16 mouse cellular contexts compared by ENCODE assay signal in the genomic region with DNA sequence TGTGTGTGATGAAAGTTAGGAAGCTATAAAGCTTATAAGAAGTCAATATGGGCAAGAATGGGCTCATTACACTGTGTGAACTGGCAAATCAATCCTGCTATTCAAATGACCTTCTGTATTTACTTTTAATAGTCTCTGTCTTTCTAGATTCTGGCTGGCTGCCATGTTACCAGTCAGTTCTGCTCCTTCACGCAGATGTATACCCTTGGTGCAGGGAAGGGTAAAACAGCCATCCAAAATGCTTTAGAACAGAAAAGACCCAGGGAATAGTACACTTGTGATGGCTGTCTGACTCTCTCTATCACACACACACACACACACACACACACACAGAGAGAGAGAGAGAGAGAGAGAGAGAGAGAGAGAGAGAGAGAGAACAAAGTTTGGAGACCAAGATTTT.
"Had no signal": no experiment of that assay in that cellular context is flagged by ENCODE, and none has a peak within 500 bp of the region (broad histone marks: within the 10 kb centered on the region; RNA-seq: fewer than 3 reads in every experiment).

No protein-coding gene starts in this region.

- H3K27ac ChIP-seq: kidney, postnatal 0 days; layer of hippocampus, adult 2 months; left cerebral cortex, adult 2 months; liver, embryonic 14.5 days; macrophage; midbrain, embryonic 12.5 days; midbrain, embryonic 15.5 days; neural tube, embryonic 12.5 days; neural tube, embryonic 15.5 days; stomach, embryonic 15.5 days had no signal

- DNase-seq: liver, postnatal 0 days; right cerebral cortex, postnatal 25 days; spleen, adult 18-20 months; thymus, postnatal 25 days had no signal

- H3K4me3 ChIP-seq: layer of hippocampus, adult 2 months; left cerebral cortex, adult 2 months; midbrain, embryonic 12.5 days; midbrain, embryonic 15.5 days; neural tube, embryonic 12.5 days; neural tube, embryonic 15.5 days; stomach, embryonic 15.5 days had no signal

- H3K27me3 ChIP-seq: midbrain, embryonic 12.5 days; midbrain, embryonic 15.5 days; neural tube, embryonic 12.5 days; neural tube, embryonic 15.5 days; stomach, embryonic 15.5 days had no signal

- H3K9me3 ChIP-seq: midbrain, embryonic 12.5 days; midbrain, embryonic 15.5 days; neural tube, embryonic 12.5 days; neural tube, embryonic 15.5 days; stomach, embryonic 15.5 days had no signal

- H3K4me2 ChIP-seq: liver, embryonic 11.5 days; lung, embryonic 14.5 days; midbrain, embryonic 12.5 days; midbrain, embryonic 15.5 days; neural tube, embryonic 12.5 days; neural tube, embryonic 15.5 days; stomach, embryonic 15.5 days had no signal

- H3K4me1 ChIP-seq: midbrain, embryonic 12.5 days; midbrain, embryonic 15.5 days; neural tube, embryonic 12.5 days; neural tube, embryonic 15.5 days; stomach, embryonic 15.5 days had no signal

- ATAC-seq: liver, postnatal 0 days had no signal

- H3K9ac ChIP-seq: liver, embryonic 14.5 days; liver, postnatal 0 days; lung, embryonic 14.5 days; midbrain, embryonic 12.5 days; midbrain, embryonic 15.5 days; neural tube, embryonic 12.5 days; neural tube, embryonic 15.5 days; stomach, embryonic 15.5 days had no signal

- H3K36me3 ChIP-seq: midbrain, embryonic 12.5 days; midbrain, embryonic 15.5 days; neural tube, embryonic 12.5 days; neural tube, embryonic 15.5 days; stomach, embryonic 15.5 days had no signal
